8 mouse cellular contexts compared by ENCODE assay signal in the genomic region with DNA sequence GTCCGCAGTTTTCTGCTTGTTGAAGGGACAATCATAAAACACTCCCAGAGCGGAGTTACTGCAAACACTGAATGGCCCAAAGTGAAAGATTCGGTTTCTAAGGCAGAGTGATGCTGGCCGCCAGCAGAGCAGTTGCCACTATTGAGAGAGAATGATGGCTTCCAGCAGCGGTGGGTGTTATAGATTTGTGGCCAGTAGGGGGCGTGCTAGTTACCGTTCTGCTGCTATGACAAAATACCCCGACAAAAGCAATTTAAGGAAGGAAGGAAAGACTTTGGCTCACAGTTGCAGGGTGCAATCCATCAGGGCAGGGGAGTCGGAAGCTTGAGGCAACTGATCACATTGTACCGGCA.
DNase-seq lines count a peak whose midpoint lies in the region; ATAC-seq and TF ChIP-seq lines count a peak whose summit lies in the region.

No protein-coding gene starts in this region.

- DNase-seq in 3T3-L1 (ENCODE audit: low read depth, low spot score) (peak; percentile 56), MN1 (ENCODE audit: low spot score) (no peak)
- DNase-seq in B cell, adult 2 months: peak; percentile 76 to 77
- peak; percentile 22 to 51 for DNase-seq in layer of hippocampus, postnatal 14 days (ENCODE audit: low spot score in 2 of 2)
- no peak for DNase-seq in stomach, postnatal 0 days (ENCODE audit: low spot score)

- no peaks in the 10 kb centered on the region for H3K36me3 ChIP-seq in heart, embryonic 16.5 days (ENCODE audit: control insufficient read depth, insufficient read depth)
- no peaks in the 10 kb centered on the region for H3K36me3 ChIP-seq in stomach, postnatal 0 days (ENCODE audit: control insufficient read depth, insufficient read depth, low read length)

- no peak for TF ChIP-seq EP300 in stomach, postnatal 0 days (optimal IDR thresholded peaks at IDR 0.05)

- H3K9ac ChIP-seq in heart, embryonic 16.5 days (ENCODE audit: low read length): peak overlapping the region; percentile 69; the same call in 1 of the 2 replicates
- H3K9ac ChIP-seq in stomach, postnatal 0 days (ENCODE audit: low read length): no peak overlapping the region

- H3K9me3 ChIP-seq in heart, embryonic 16.5 days (replicated peaks; ENCODE audit: control insufficient read depth, low read length): peaks cover 2% of the 10 kb centered on the region; the same call in 1 of the 2 replicates
- no peaks in the 10 kb centered on the region for H3K9me3 ChIP-seq in stomach, postnatal 0 days (ENCODE audit: control insufficient read depth, low read length)

- peak overlapping the region; percentile 79 for H3K4me2 ChIP-seq in heart, embryonic 16.5 days (ENCODE audit: low read depth, low read length)
- H3K4me2 ChIP-seq in stomach, postnatal 0 days (replicated peaks; ENCODE audit: low read depth): peak overlapping the region; percentile 49; the same call in 1 of the 2 replicates

- H3K4me1 ChIP-seq in heart, embryonic 16.5 days (ENCODE audit: control insufficient read depth, insufficient read depth, low read length): peaks cover 6% of the 10 kb centered on the region
- H3K4me1 ChIP-seq in stomach, postnatal 0 days (replicated peaks; ENCODE audit: control insufficient read depth, insufficient read depth): peaks cover 2% of the 10 kb centered on the region; the same call in 1 of the 2 replicates

- 0 out of 2 replicates have a peak, but pooled peaks have one; percentile 1 for ATAC-seq in common myeloid progenitor, adult 5-6 weeks (replicated peaks; ENCODE audit: low read depth, poor library complexity, severe bottlenecking)
- ATAC-seq in heart, embryonic 16.5 days (replicated peaks; ENCODE audit: extremely low read depth, insufficient read depth, low FRiP score): no peak
- ATAC-seq in megakaryocyte-erythroid progenitor cell, adult 5-6 weeks (replicated peaks; ENCODE audit: low FRiP score, low TSS enrichment, poor library complexity, severe bottlenecking): peak; percentile 64
- ATAC-seq in stomach, postnatal 0 days (ENCODE audit: low FRiP score, low TSS enrichment): no peak

- TF ChIP-seq CTCF in stomach, postnatal 0 days (IDR thresholded peaks at IDR 0.05; ENCODE audit: low read depth): peak; percentile 57

- 38% methylated on average over 10 of the region's 10 CpGs for WGBS in heart, embryonic 16.5 days
- 46% methylated on average over 10 of the region's 10 CpGs for WGBS in stomach, postnatal 0 days

- peak overlapping the region; percentile 58 for H3K27ac ChIP-seq in heart, embryonic 16.5 days (ENCODE audit: low read length)
- H3K27ac ChIP-seq in stomach, postnatal 0 days (replicated peaks): no peak overlapping the region

- peak overlapping the region; percentile 51 for H3K4me3 ChIP-seq in heart, embryonic 16.5 days (ENCODE audit: low read length)
- H3K4me3 ChIP-seq in stomach, postnatal 0 days (ENCODE audit: low read depth, low read length): no peak overlapping the region

- H3K27me3 ChIP-seq in heart, embryonic 16.5 days (ENCODE audit: control insufficient read depth, insufficient read depth, low read length): peaks cover 5% of the 10 kb centered on the region
- no peaks in the 10 kb centered on the region for H3K27me3 ChIP-seq in stomach, postnatal 0 days (ENCODE audit: control insufficient read depth, insufficient read depth, low read length)

Comparison
In these comparisons a context has a peak if more than half of its experiments do, and no peak if none do; other contexts are left out.
1. DNase-seq: peak in 3T3-L1 (single experiment), B cell, adult 2 months (2 of 2) and layer of hippocampus, postnatal 14 days (2 of 2); none in stomach, postnatal 0 days (single experiment) and MN1 (single experiment).
2. ATAC-seq: peak in common myeloid progenitor, adult 5-6 weeks (single experiment) and megakaryocyte-erythroid progenitor cell, adult 5-6 weeks (single experiment); none in heart, embryonic 16.5 days (single experiment) and stomach, postnatal 0 days (single experiment).